Mouse (Mus musculus) MEL (cell line): ENCODE results near the gene Ednra. TPM values are rescaled to one million over a fixed set of nuclear protein-coding genes. Genes with fewer than 3 reads are reported as not detected.

Experiments
- DNase-seq: peaks from one replicate; pipeline ENCODE4 v3.0.0; 2011; ENCODE audit warnings: low read depth, low spot score
- H3K27ac ChIP-seq: 2 replicates; pipeline ENCODE4 v1.5.1; 2012; ENCODE audit warnings: low read depth, mild to moderate bottlenecking, control low read depth, low read length, moderate library complexity; ENCODE audit not compliant: control insufficient read depth
- H3K27me3 ChIP-seq, 2 experiments: fragments of 150-350 bp in 1 of 2; sonication (generic) in 1 of 2; 2 replicates each; pipeline ENCODE4 v1.6.1; 2012; ENCODE audit warnings: low read length in 2 of 2, mild to moderate bottlenecking in 2 of 2, improper control_type of control experiment in 1 of 2, moderate library complexity in 1 of 2; ENCODE audit not compliant: insufficient read depth in 2 of 2, control insufficient read depth in 1 of 2
- H3K36me3 ChIP-seq, 2 experiments: 2 replicates each; pipeline ENCODE4 v1.6.1; 2012 to 2014; ENCODE audit warnings: low read length in 2 of 2, improper control_type of control experiment in 1 of 2, inconsistent platforms in 1 of 2, mild to moderate bottlenecking in 1 of 2; ENCODE audit not compliant: insufficient read depth in 2 of 2, control insufficient read depth in 1 of 2
- H3K4me1 ChIP-seq, 2 experiments: fragments of 150-350 bp in 1 of 2; sonication (generic) in 1 of 2; 2 replicates each; pipeline ENCODE4 v1.6.1; 2012; ENCODE audit warnings: low read length in 2 of 2, improper control_type of control experiment in 1 of 2, mild to moderate bottlenecking in 1 of 2; ENCODE audit not compliant: insufficient read depth in 2 of 2, control insufficient read depth in 1 of 2
- H3K4me3 ChIP-seq, 2 experiments: fragments of 150-350 bp in 1 of 2; sonication (generic) in 1 of 2; 2 replicates each; pipeline ENCODE4 v1.5.1; 2012; ENCODE audit warnings: low read depth in 2 of 2, low read length in 2 of 2, mild to moderate bottlenecking in 2 of 2, moderate library complexity in 2 of 2, control low read depth in 1 of 2, improper control_type of control experiment in 1 of 2; ENCODE audit not compliant: control insufficient read depth in 1 of 2, insufficient read depth in 1 of 2
- H3K79me2 ChIP-seq: 2 replicates; pipeline ENCODE4 v1.6.1; 2012; ENCODE audit warnings: mild to moderate bottlenecking, low read length, moderate library complexity; ENCODE audit not compliant: control insufficient read depth, poor library complexity, insufficient read depth
- H3K9ac ChIP-seq: 2 replicates; pipeline ENCODE4 v1.6.1; 2012; ENCODE audit warnings: low read depth, mild to moderate bottlenecking, control low read depth, low read length, moderate library complexity; ENCODE audit not compliant: control insufficient read depth, poor library complexity, severe bottlenecking
- H3K9me3 ChIP-seq: fragments of 150-350 bp; sonication (generic); replicated peaks from 2 replicates; pipeline ENCODE4 v1.6.1; 2012; ENCODE audit warnings: mild to moderate bottlenecking, low read length, improper control_type of control experiment, moderate library complexity; ENCODE audit not compliant: insufficient read depth
- CHD2 ChIP-seq: IDR thresholded peaks from 2 replicates; pipeline ENCODE4 v1.6.1; 2011; ENCODE audit warnings: low read length, improper control_type of control experiment
- ELF1 ChIP-seq: IDR thresholded peaks from 2 replicates; pipeline ENCODE4 v1.6.1; 2014; ENCODE audit warnings: low read depth, mild to moderate bottlenecking, inconsistent platforms, low read length, improper control_type of control experiment, moderate library complexity
- GABPA ChIP-seq: IDR thresholded peaks from 2 replicates; pipeline ENCODE4 v1.6.1; 2012; ENCODE audit warnings: low read depth, mild to moderate bottlenecking, inconsistent platforms, low read length, improper control_type of control experiment, moderate library complexity
- GATA1 ChIP-seq: IDR thresholded peaks from 2 replicates; pipeline ENCODE4 v1.6.1; 2011; ENCODE audit warnings: low read depth, low read length, improper control_type of control experiment
- KAT2A ChIP-seq: conservative IDR thresholded peaks from 2 replicates; pipeline ENCODE4 v1.6.1; 2012; ENCODE audit warnings: low read depth, low read length, improper control_type of control experiment, inconsistent platforms
- MAX ChIP-seq: IDR thresholded peaks from 2 replicates; pipeline ENCODE4 v1.6.1; 2011; ENCODE audit warnings: low read length, improper control_type of control experiment
- MXI1 ChIP-seq: IDR thresholded peaks from 2 replicates; pipeline ENCODE4 v1.6.1; 2011; ENCODE audit warnings: mild to moderate bottlenecking, low read depth, low read length, improper control_type of control experiment
- MYB ChIP-seq: IDR thresholded peaks from 2 replicates; pipeline ENCODE4 v1.6.1; 2011; ENCODE audit warnings: mild to moderate bottlenecking, low read depth, low read length, improper control_type of control experiment
- NRF1 ChIP-seq: IDR thresholded peaks from 2 replicates; pipeline ENCODE4 v1.6.1; 2014; ENCODE audit warnings: low read depth, mild to moderate bottlenecking, inconsistent platforms, low read length, improper control_type of control experiment, moderate library complexity; ENCODE audit not compliant: poor library complexity, insufficient read depth, severe bottlenecking
- POLR2AphosphoS5 ChIP-seq: IDR thresholded peaks from 2 replicates; pipeline ENCODE4 v1.6.1; 2012; ENCODE audit warnings: low read depth, borderline replicate concordance, mild to moderate bottlenecking, inconsistent platforms, low read length, moderate library complexity, mixed read lengths
- RAD21 ChIP-seq: IDR thresholded peaks from 2 replicates; pipeline ENCODE4 v1.6.1; 2011; ENCODE audit warnings: mild to moderate bottlenecking, low read depth, low read length, improper control_type of control experiment
- RCOR1 ChIP-seq: IDR thresholded peaks from 2 replicates; pipeline ENCODE4 v1.6.1; 2012; ENCODE audit warnings: low read depth, mild to moderate bottlenecking, inconsistent platforms, low read length, improper control_type of control experiment
- SIN3A ChIP-seq: IDR thresholded peaks from 2 replicates; pipeline ENCODE4 v1.6.1; 2012; ENCODE audit warnings: low read length, improper control_type of control experiment, inconsistent platforms
- SMC3 ChIP-seq: IDR thresholded peaks from 2 replicates; pipeline ENCODE4 v1.6.1; 2011; ENCODE audit warnings: low read depth, low read length, improper control_type of control experiment
- TCF12 ChIP-seq: IDR thresholded peaks from 2 replicates; pipeline ENCODE4 v1.6.1; 2014; ENCODE audit warnings: low read depth, mild to moderate bottlenecking, inconsistent platforms, low read length, improper control_type of control experiment, moderate library complexity
- USF2 ChIP-seq, 2 experiments: IDR thresholded peaks; 2 replicates each; pipeline ENCODE4 v1.6.1; 2011 to 2012; ENCODE audit warnings: improper control_type of control experiment in 2 of 2, low read length in 2 of 2, borderline replicate concordance in 1 of 2, inconsistent platforms in 1 of 2, low read depth in 1 of 2, mild to moderate bottlenecking in 1 of 2; ENCODE audit not compliant: insufficient read depth in 1 of 2
- ZKSCAN1 ChIP-seq: IDR thresholded peaks from 2 replicates; pipeline ENCODE4 v1.6.1; 2012; ENCODE audit warnings: low read depth, mild to moderate bottlenecking, inconsistent platforms, low read length, improper control_type of control experiment, moderate library complexity
- polyA plus RNA-seq, 2 experiments: library from polyadenylated mRNA; stranded (reverse) in 1 of 2; unstranded in 1 of 2; fragments of >175 nt in 1 of 2; fragments of >200 nt in 1 of 2; gene quantifications; 2 replicates each; pipeline versions ENCODE4 v1.2.1 to v1.2.4; 2012; ENCODE audit warnings: low replicate concordance in 2 of 2, low read depth in 1 of 2; ENCODE audit not compliant: insufficient read length in 2 of 2, insufficient read depth in 1 of 2, missing spikeins in 1 of 2
- total RNA-seq: library from RNA; depleted of rRNA; stranded (reverse); fragments of 300-350 nt; gene quantifications from 2 replicates; pipeline ENCODE4 v1.2.3, GENCODE M21; 2012

The Ednra gene
- total and polyA plus RNA-seq, 3 experiments = not detected

DNA sequence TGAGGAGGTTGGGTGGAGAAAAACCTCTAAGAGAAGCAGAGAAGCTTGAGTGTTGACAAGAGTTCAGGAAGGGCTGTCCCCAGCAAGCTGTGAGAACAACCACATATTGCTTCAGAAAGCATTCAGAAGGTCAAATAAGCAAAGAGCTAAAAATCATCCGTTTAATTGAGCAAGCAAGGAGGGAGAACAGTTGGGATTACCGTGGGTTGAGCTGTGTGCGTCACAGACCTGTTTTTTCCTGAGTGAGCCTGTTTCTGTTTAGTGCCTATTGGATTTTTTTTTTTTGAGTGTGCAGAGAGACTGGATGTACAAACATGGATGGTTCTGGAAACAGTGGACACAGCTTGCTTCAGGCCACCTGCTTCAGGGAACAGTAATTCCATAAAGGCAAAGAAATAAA is 46.7 kb upstream of the Ednra start:
- no peak for TF ChIP-seq MXI1
- TF ChIP-seq CHD2 = no peak
- TF ChIP-seq GABPA = no peak
- no peak for TF ChIP-seq KAT2A
- no peak for TF ChIP-seq MYB
- no peak for TF ChIP-seq POLR2AphosphoS5
- TF ChIP-seq SMC3 = no peak
- TF ChIP-seq USF2 (IDR thresholded peaks at IDR 0.05; ENCODE audit: borderline replicate concordance in 1 of 2, insufficient read depth in 1 of 2, low read depth in 1 of 2, low read length in 2 of 2) = no peak
- no peak for TF ChIP-seq ELF1
- TF ChIP-seq NRF1 = no peak
- no peak for TF ChIP-seq RAD21
- TF ChIP-seq TCF12 = no peak
- no peak for TF ChIP-seq GATA1
- no peak for TF ChIP-seq ZKSCAN1
- Histone ChIP-seq H3K9ac (no peak overlapping the region), H3K27me3 (no peaks in the 10 kb centered on the region; a peak in 1 of 4 replicates), H3K27ac (no peak overlapping the region), H3K79me2 (no peaks in the 10 kb centered on the region), H3K36me3 (no peaks in the 10 kb centered on the region), H3K4me1 (no peaks in the 10 kb centered on the region), H3K9me3 (no peaks in the 10 kb centered on the region), H3K4me3 (no peak overlapping the region)
- no peak for DNase-seq

- H3K4me1 ChIP-seq = no peaks in the 10 kb centered on the region
- H3K4me3 ChIP-seq = no peak overlapping the region
- H3K27ac ChIP-seq = no peak overlapping the region
- H3K27me3 ChIP-seq = no peaks in the 10 kb centered on the region; a peak in 1 of 4 replicates
- no peak for DNase-seq
- H3K79me2 ChIP-seq = no peaks in the 10 kb centered on the region
- no peaks in the 10 kb centered on the region for H3K36me3 ChIP-seq
- TF ChIP-seq MAX (no peak), SIN3A (no peak), RCOR1 (no peak), MYB (no peak)
- TF ChIP-seq, all 39 proteins: peak for 0
- Histone ChIP-seq H3K9ac (no peak overlapping the region), H3K9me3 (no peaks in the 10 kb centered on the region)
Observed at GRCm38 (mm10) chr8:77768916-77769315, 44.7 kb upstream of the Ednra start.
